Mouse (Mus musculus): ENCODE data around the gene Jag1.

DNA sequence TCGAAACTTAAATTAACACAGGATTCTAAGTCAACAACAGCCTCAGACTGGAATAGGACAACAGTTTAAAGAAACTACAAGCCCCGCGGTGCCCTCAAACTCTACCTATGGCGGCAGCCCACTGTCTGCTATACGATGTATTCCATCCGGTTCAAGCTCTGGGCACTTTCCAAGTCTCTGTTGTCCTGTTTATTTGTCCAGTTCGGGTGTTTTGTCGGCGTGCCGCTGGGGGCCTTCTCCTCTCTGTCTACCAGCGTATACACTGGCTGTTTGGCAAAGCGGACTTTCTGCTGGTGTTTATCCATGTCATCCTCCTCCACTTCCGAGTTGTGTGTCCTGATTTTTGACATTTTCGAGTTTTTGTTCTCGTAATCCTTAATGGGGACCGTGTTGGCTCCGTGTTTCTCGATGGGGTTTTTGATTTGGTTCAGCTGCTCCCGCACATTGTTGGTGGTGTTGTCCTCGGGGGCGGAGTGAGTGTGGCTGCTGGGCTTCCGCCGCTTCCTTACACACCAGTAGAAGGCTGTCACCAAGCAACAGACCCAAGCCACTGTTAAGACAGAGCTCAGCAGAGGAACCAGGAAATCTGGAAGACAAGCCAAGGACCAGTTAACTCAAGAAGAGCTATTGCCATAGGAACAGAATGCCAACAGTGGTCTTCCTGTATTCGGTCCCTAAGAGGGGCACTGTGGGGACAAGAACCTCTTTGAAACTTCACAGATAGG lies 33.4 kb downstream of the Jag1 start:
- no peak for TF ChIP-seq CTCF (IDR thresholded peaks at IDR 0.05)
- TF ChIP-seq EP300 (IDR thresholded peaks at IDR 0.05), result no peak
